Mouse (Mus musculus) CH12.LX (cell line): Measurements from ENCODE around the gene Dnajc9. TPM values are rescaled to one million over a fixed set of nuclear protein-coding genes. Genes with fewer than 3 reads are reported as not detected.

Experiments used
- DNase-seq: peaks from one replicate; pipeline ENCODE4 v3.0.0-alpha.2; 2013; ENCODE audit errors: extremely low read depth
- H3K27ac ChIP-seq: 2 replicates; pipeline ENCODE4 v1.5.1; 2012; ENCODE audit warnings: low read depth, mild to moderate bottlenecking, control low read depth, moderate library complexity; ENCODE audit not compliant: insufficient read depth
- H3K27me3 ChIP-seq: replicated peaks from 2 replicates; pipeline ENCODE3; 2012; ENCODE audit warnings: inconsistent platforms
- H3K36me3 ChIP-seq, 2 experiments: replicated peaks in 1 of 2; 2 replicates each; pipeline versions ENCODE3 to v1.6.1; 2012; ENCODE audit warnings: inconsistent platforms in 1 of 2, low read length in 1 of 2, mild to moderate bottlenecking in 1 of 2, mixed read lengths in 1 of 2, moderate library complexity in 1 of 2; ENCODE audit not compliant: control insufficient read depth in 1 of 2, insufficient read depth in 1 of 2
- H3K4me1 ChIP-seq, 2 experiments: 2 replicates each; pipeline ENCODE4 v1.6.1; 2012; ENCODE audit warnings: inconsistent platforms in 1 of 2, moderate library complexity in 1 of 2; ENCODE audit not compliant: insufficient read depth in 2 of 2, control insufficient read depth in 1 of 2
- H3K4me2 ChIP-seq: 2 replicates; pipeline ENCODE4 v1.6.1; 2012; ENCODE audit warnings: low read depth, mild to moderate bottlenecking, control low read depth; ENCODE audit not compliant: poor library complexity, insufficient read depth, severe bottlenecking
- H3K4me3 ChIP-seq, 3 experiments: fragments of 150-350 bp in 1 of 3; sonication (generic) in 1 of 3; replicated peaks in 1 of 3; 2 replicates each; pipeline versions ENCODE3 to v1.5.1; 2011 to 2012; ENCODE audit warnings: low read depth in 2 of 3, low read length in 2 of 3, mild to moderate bottlenecking in 2 of 3, moderate library complexity in 2 of 3, control low read depth in 1 of 3, improper control_type of control experiment in 1 of 3, inconsistent platforms in 1 of 3, mixed read lengths in 1 of 3; ENCODE audit not compliant: poor library complexity in 1 of 3
- H3K79me2 ChIP-seq: replicated peaks from 2 replicates; pipeline ENCODE4 v1.6.1; 2012; ENCODE audit warnings: mild to moderate bottlenecking, moderate library complexity; ENCODE audit not compliant: control insufficient read depth, poor library complexity, insufficient read depth, severe bottlenecking; ENCODE audit errors: extremely low read depth
- H3K9ac ChIP-seq: 2 replicates; pipeline ENCODE4 v1.6.1; 2012; ENCODE audit warnings: low read depth, mild to moderate bottlenecking, control low read depth, moderate library complexity; ENCODE audit not compliant: insufficient read depth
- H3K9me3 ChIP-seq: replicated peaks from 2 replicates; pipeline ENCODE3; 2012; ENCODE audit warnings: low read length, inconsistent platforms, mixed read lengths
- BHLHE40 ChIP-seq: IDR thresholded peaks from 2 replicates; pipeline ENCODE4 v1.6.1; 2011; ENCODE audit warnings: mild to moderate bottlenecking, low read depth, low read length, improper control_type of control experiment
- CHD1 ChIP-seq: IDR thresholded peaks from 2 replicates; pipeline ENCODE4 v1.6.1; 2012; ENCODE audit warnings: low read depth, low read length, improper control_type of control experiment, inconsistent platforms
- CTCF ChIP-seq, 2 experiments: IDR thresholded peaks in 1 of 2; conservative IDR thresholded peaks in 1 of 2; 2 replicates each; pipeline ENCODE4 v1.5.1; 2011 to 2012; ENCODE audit warnings: low read depth in 2 of 2, low read length in 2 of 2, improper control_type of control experiment in 1 of 2, inconsistent platforms in 1 of 2, mild to moderate bottlenecking in 1 of 2, moderate library complexity in 1 of 2
- E2F4 ChIP-seq: IDR thresholded peaks from 2 replicates; pipeline ENCODE4 v1.6.1; 2011; ENCODE audit warnings: low read depth, low read length, improper control_type of control experiment; ENCODE audit not compliant: insufficient replicate concordance
- ELF1 ChIP-seq: IDR thresholded peaks from 2 replicates; pipeline ENCODE4 v1.6.1; 2014; ENCODE audit warnings: low read depth, mild to moderate bottlenecking, inconsistent platforms, low read length, improper control_type of control experiment
- EP300 ChIP-seq: IDR thresholded peaks from 2 replicates; pipeline ENCODE4 v1.6.1; 2011; ENCODE audit warnings: low read length, improper control_type of control experiment
- ETS1 ChIP-seq: conservative IDR thresholded peaks from 2 replicates; pipeline ENCODE4 v1.6.1; 2012; ENCODE audit warnings: low read depth, mild to moderate bottlenecking, inconsistent platforms, low read length, improper control_type of control experiment, moderate library complexity
- HCFC1 ChIP-seq: IDR thresholded peaks from 2 replicates; pipeline ENCODE4 v1.6.1; 2012; ENCODE audit warnings: low read depth, mild to moderate bottlenecking, inconsistent platforms, low read length, improper control_type of control experiment
- IRF4 ChIP-seq: IDR thresholded peaks from 2 replicates; pipeline ENCODE4 v1.6.1; 2014; ENCODE audit warnings: low read depth, mild to moderate bottlenecking, inconsistent platforms, low read length, improper control_type of control experiment
- JUN ChIP-seq: IDR thresholded peaks from 2 replicates; pipeline ENCODE4 v1.6.1; 2011; ENCODE audit warnings: low read depth, mild to moderate bottlenecking, low read length, improper control_type of control experiment, moderate library complexity; ENCODE audit not compliant: insufficient read depth
- JUND ChIP-seq: conservative IDR thresholded peaks from 2 replicates; pipeline ENCODE4 v1.6.1; 2011; ENCODE audit warnings: low read depth, low read length, improper control_type of control experiment
- KAT2A ChIP-seq: IDR thresholded peaks from 2 replicates; pipeline ENCODE4 v1.6.1; 2012; ENCODE audit warnings: low read length, improper control_type of control experiment, inconsistent platforms; ENCODE audit not compliant: insufficient replicate concordance
- MAFK ChIP-seq: IDR thresholded peaks from 2 replicates; pipeline ENCODE4 v1.6.1; 2011; ENCODE audit warnings: low read length, improper control_type of control experiment; ENCODE audit not compliant: insufficient replicate concordance
- MAX ChIP-seq: IDR thresholded peaks from 2 replicates; pipeline ENCODE4 v1.6.1; 2011; ENCODE audit warnings: low read length, improper control_type of control experiment
- MAZ ChIP-seq: IDR thresholded peaks from 2 replicates; pipeline ENCODE4 v1.6.1; 2012; ENCODE audit warnings: low read depth, mild to moderate bottlenecking, inconsistent platforms, low read length, improper control_type of control experiment, moderate library complexity
- MEF2A ChIP-seq: IDR thresholded peaks from 2 replicates; pipeline ENCODE4 v1.6.1; 2014; ENCODE audit warnings: low read depth, mild to moderate bottlenecking, inconsistent platforms, low read length, improper control_type of control experiment, borderline replicate concordance
- MXI1 ChIP-seq: IDR thresholded peaks from 2 replicates; pipeline ENCODE4 v1.6.1; 2011; ENCODE audit warnings: mild to moderate bottlenecking, low read depth, low read length, improper control_type of control experiment
- MYC ChIP-seq: IDR thresholded peaks from 2 replicates; pipeline ENCODE4 v1.6.1; 2011; ENCODE audit warnings: low read depth, mild to moderate bottlenecking, improper control_type of control experiment, low read length
- NELFE ChIP-seq: IDR thresholded peaks from 2 replicates; pipeline ENCODE4 v1.6.1; 2011; ENCODE audit warnings: low read depth, low read length, improper control_type of control experiment
- PAX5 ChIP-seq: IDR thresholded peaks from 2 replicates; pipeline ENCODE4 v1.6.1; 2012; ENCODE audit warnings: low read length, inconsistent platforms, mixed read lengths
- POLR2A ChIP-seq: IDR thresholded peaks from 2 replicates; pipeline ENCODE4 v1.6.1; 2011; ENCODE audit warnings: low read depth, mild to moderate bottlenecking, improper control_type of control experiment, low read length
- POLR2AphosphoS2 ChIP-seq: IDR thresholded peaks from 2 replicates; pipeline ENCODE4 v1.6.1; 2011; ENCODE audit warnings: low read depth, low read length, improper control_type of control experiment
- RAD21 ChIP-seq: IDR thresholded peaks from 2 replicates; pipeline ENCODE4 v1.6.1; 2011; ENCODE audit warnings: low read depth, mild to moderate bottlenecking, low read length, improper control_type of control experiment, moderate library complexity
- SMC3 ChIP-seq: IDR thresholded peaks from 2 replicates; pipeline ENCODE4 v1.6.1; 2011; ENCODE audit warnings: low read depth, low read length, improper control_type of control experiment
- TCF12 ChIP-seq: IDR thresholded peaks from 2 replicates; pipeline ENCODE4 v1.6.1; 2014; ENCODE audit warnings: low read depth, mild to moderate bottlenecking, inconsistent platforms, low read length, improper control_type of control experiment
- UBTF ChIP-seq: IDR thresholded peaks from 2 replicates; pipeline ENCODE4 v1.6.1; 2012; ENCODE audit warnings: low read depth, mild to moderate bottlenecking, inconsistent platforms, low read length, improper control_type of control experiment, moderate library complexity
- USF1 ChIP-seq: IDR thresholded peaks from 2 replicates; pipeline ENCODE4 v1.6.1; 2014; ENCODE audit warnings: low read depth, mild to moderate bottlenecking, inconsistent platforms, low read length, improper control_type of control experiment
- USF2 ChIP-seq: conservative IDR thresholded peaks from 2 replicates; pipeline ENCODE4 v1.6.1; 2011; ENCODE audit warnings: low read depth, low read length, improper control_type of control experiment
- ZC3H11A ChIP-seq: IDR thresholded peaks from 2 replicates; pipeline ENCODE4 v1.6.1; 2012; ENCODE audit warnings: low read depth, mild to moderate bottlenecking, inconsistent platforms, low read length, improper control_type of control experiment
- ZKSCAN1 ChIP-seq: IDR thresholded peaks from 2 replicates; pipeline ENCODE4 v1.6.1; 2012; ENCODE audit warnings: low read depth, inconsistent platforms, low read length, improper control_type of control experiment, borderline replicate concordance
- ZMIZ1 ChIP-seq: IDR thresholded peaks from 2 replicates; pipeline ENCODE4 v1.6.1; 2012; ENCODE audit warnings: low read depth, mild to moderate bottlenecking, inconsistent platforms, low read length, improper control_type of control experiment
- ZNF384 ChIP-seq: IDR thresholded peaks from 2 replicates; pipeline ENCODE4 v1.6.1; 2012; ENCODE audit warnings: low read depth, low read length, improper control_type of control experiment, inconsistent platforms
- dilution Hi-C: fragments of 300-500 bp; cut with MboI; formaldehyde crosslinking; loops from 2 replicates; pipeline ENCODE4 v1.14.3; 2020; ENCODE audit warnings: low sequenced_read_pairs; ENCODE audit not compliant: extremely low pct_unique_long_range_greater_than_20kb, extremely low pct_ligation_motif_present
- in situ Hi-C: fragments of 300-500 bp; cut with MboI; formaldehyde crosslinking; loops from 3 replicates; pipeline ENCODE4 v1.14.3; 2019; ENCODE audit warnings: low sequenced_read_pairs, low pct_ligation_motif_present, low pct_unique_long_range_greater_than_20kb, mixed read lengths
- polyA plus RNA-seq: library from polyadenylated mRNA; unstranded; fragments of >175 nt; gene quantifications from 2 replicates; pipeline ENCODE4 v1.2.1, GENCODE M21; 2012; ENCODE audit warnings: low read depth; ENCODE audit not compliant: insufficient read length
- total RNA-seq, 2 experiments: library from RNA; depleted of rRNA; stranded (reverse); fragments of 300-350 nt in 1 of 2; fragments of >200 nt in 1 of 2; gene quantifications; 2 replicates each; pipeline ENCODE4 v1.2.3; 2012 to 2014

Dnajc9 gene
- total and polyA plus RNA-seq, 3 experiments = 123 to 223 (median 166) TPM

DNA sequence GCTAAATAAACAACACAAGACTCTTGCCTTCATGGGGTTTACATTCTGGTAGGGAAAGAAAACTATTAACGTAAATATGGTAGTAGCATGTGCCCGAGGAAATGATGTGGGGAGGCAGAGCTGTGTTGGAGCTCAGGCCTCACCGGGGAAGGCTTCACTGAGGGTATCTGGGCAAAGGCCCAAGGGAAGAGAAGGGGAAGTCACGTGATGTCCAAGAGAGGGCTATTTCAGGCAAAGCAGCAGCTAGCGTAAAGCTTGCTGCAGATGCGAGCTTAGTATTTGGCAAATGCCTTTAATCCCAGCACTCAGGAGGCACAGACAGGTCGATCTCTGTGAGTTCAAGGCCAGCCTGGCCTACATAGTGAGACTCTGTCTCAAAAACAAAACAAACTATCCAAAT, 33.5 kb upstream of the Dnajc9 start:
- Histone ChIP-seq H3K27ac (no peak overlapping the region), H3K36me3 (no peaks in the 10 kb centered on the region)
- peak; percentile 50; the same call in 1 of the 2 replicates for TF ChIP-seq MAX
- peak; percentile 80 for TF ChIP-seq USF2
- no peak for TF ChIP-seq RAD21
- TF ChIP-seq BHLHE40 = peak; percentile 66
- TF ChIP-seq MEF2A = peak; percentile 66; the same call in 1 of the 2 replicates
- TF ChIP-seq ETS1 = no peak
- TF ChIP-seq USF1 = peak; percentile 84
- TF ChIP-seq, all 38 proteins: peak for 5
- no peaks in the 10 kb centered on the region for H3K9me3 ChIP-seq
- H3K79me2 ChIP-seq = no peaks in the 10 kb centered on the region
- no peak overlapping the region for H3K9ac ChIP-seq
- no peak overlapping the region for H3K4me3 ChIP-seq
- dilution Hi-C loops = no loop called here
- peak; percentile 41 for DNase-seq
- in situ Hi-C loops = no loop called here
- H3K4me2 ChIP-seq = no peak overlapping the region
- peaks cover 9 to 16% of the 10 kb centered on the region in 2 experiments for H3K4me1 ChIP-seq
- H3K27me3 ChIP-seq = no peaks in the 10 kb centered on the region

DNA sequence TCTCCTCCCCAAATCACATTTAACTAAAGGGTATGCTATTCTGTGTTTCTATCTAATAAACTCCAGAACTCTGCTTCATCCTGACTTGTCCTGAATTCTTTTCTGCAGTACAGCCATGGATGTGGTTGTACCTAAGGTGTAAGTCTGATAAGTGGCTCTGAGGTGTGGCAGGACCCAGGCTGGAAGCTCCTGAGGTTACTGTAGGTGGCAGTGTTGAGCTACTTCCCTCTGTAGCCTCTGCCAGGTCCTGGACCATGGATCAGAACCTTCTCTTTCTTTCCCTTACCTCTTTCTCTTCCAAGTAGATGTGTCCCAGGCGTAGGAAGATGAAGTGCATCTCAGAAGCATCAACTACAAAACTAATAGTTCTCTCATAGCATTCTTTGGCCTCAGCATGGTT, 11.4 kb upstream of the Dnajc9 start:
- dilution Hi-C loops (no loop called here), in situ Hi-C loops (no loop called here)
- Histone ChIP-seq H3K9ac (no peak overlapping the region), H3K36me3 (no peaks in the 10 kb centered on the region), H3K27me3 (no peaks in the 10 kb centered on the region), H3K4me2 (no peak overlapping the region), H3K27ac (no peak overlapping the region), H3K4me3 (no peak overlapping the region), H3K4me1 (0 out of 4 replicates have a peak, but pooled peaks cover 0 to 2% of the 10 kb centered on the region in 2 experiments), H3K79me2 (no peaks in the 10 kb centered on the region), H3K9me3 (no peaks in the 10 kb centered on the region)
- DNase-seq = peak; percentile 68
- TF ChIP-seq UBTF (no peak), E2F4 (no peak), EP300 (no peak), RAD21 (peak; percentile 74), ZC3H11A (0 out of 2 replicates have a peak, but pooled peaks have one; percentile 7), ZMIZ1 (no peak), IRF4 (no peak), MEF2A (no peak), CTCF (conservative IDR thresholded peaks at IDR 0.05 in 1 of 2, IDR thresholded peaks at IDR 0.05 in 1 of 2; ENCODE audit: low read depth in 2 of 2, low read length in 2 of 2) (peak; percentile 65 to 85), PAX5 (no peak), MAZ (no peak), ZKSCAN1 (no peak), USF1 (no peak), ETS1 (no peak), JUN (no peak), POLR2A (no peak), SMC3 (peak; percentile 64), POLR2AphosphoS2 (no peak), HCFC1 (no peak), ELF1 (no peak), NELFE (no peak), MXI1 (no peak), KAT2A (no peak), ZNF384 (no peak), CHD1 (no peak), TCF12 (no peak), MYC (no peak), MAFK (no peak), USF2 (no peak), JUND (no peak), MAX (0 out of 2 replicates have a peak, but pooled peaks have one; percentile 22)
